Mouse (Mus musculus) left cerebral cortex, adult 2 months (tissue): ENCODE results near the gene Clcn5. TPM values are rescaled to one million over a fixed set of nuclear protein-coding genes. Genes with fewer than 3 reads are reported as not detected.

ENCODE experiments used
- DNase-seq, 2 experiments: peaks; one replicate each; pipeline ENCODE4 v3.0.0; 2021 to 2022; ENCODE audit warnings: low spot score in 2 of 2, mixed read lengths in 1 of 2; ENCODE audit errors: extremely low spot score in 1 of 2
- H3K27ac ChIP-seq: fragments of 200-600 bp; 2 replicates; pipeline ENCODE4 v1.8.1; 2022
- H3K4me3 ChIP-seq: fragments of 200-600 bp; 2 replicates; pipeline ENCODE4 v1.8.1; 2022
- CTCF ChIP-seq: fragments of 200-600 bp; IDR thresholded peaks from 2 replicates; pipeline ENCODE4 v1.8.1; 2022; ENCODE audit warnings: antibody characterized with exemption, mild to moderate bottlenecking, moderate library complexity
- intact Hi-C: fragments of 180-260 bp; cut with DNase I; formaldehyde crosslinking; loops from one replicate; pipeline ENCODE4 v1.15.1; 2025
- microRNA-seq, 2 experiments: library from miRNA; unstranded; fragments of <30 nt; microRNA quantifications; one replicate each; pipeline ENCODE4 v1.2.0; 2021
- total RNA-seq, 2 experiments: library from RNA; stranded (reverse); gene quantifications; 2 replicates each; pipeline ENCODE4 v1.2.3; 2021

The Clcn5 gene
- total RNA-seq, 2 experiments from 2014 or later, result 8.8 to 9.7 TPM

- intact Hi-C loops, result loop anchor here (1.0 kb wide), 1 partner anchor 131 kb away; no protein-coding TSS in a partner anchor
- H3K4me3 ChIP-seq, result peak overlapping the region; percentile 50
- DNase-seq, result peak in 1 of 2 experiments; percentile 9
- no peak for TF ChIP-seq CTCF
- H3K27ac ChIP-seq, result peak overlapping the region; percentile 70; the same call in 1 of the 2 replicates
Observed at GRCm38 (mm10) chrX:7187455-7188310, 131.5 kb downstream of the Clcn5 start.

GRCm38 (mm10) chrX:7170156-7170555 lies 149.0 kb downstream of the Clcn5 start:
- no peak for TF ChIP-seq CTCF
- intact Hi-C loops, result no loop called here
- Histone ChIP-seq H3K27ac (no peak overlapping the region), H3K4me3 (no peak overlapping the region)
- no peak for DNase-seq

GRCm38 (mm10) chrX:7168799-7169198 lies 150.4 kb downstream of the Clcn5 start:
- DNase-seq, result no peak
- H3K4me3 ChIP-seq, result no peak overlapping the region
- H3K27ac ChIP-seq, result no peak overlapping the region
- intact Hi-C loops, result no loop called here
- no peak for TF ChIP-seq CTCF

- no peak for TF ChIP-seq CTCF
- intact Hi-C loops, result loop anchor here (10.0 kb wide), 1 partner anchor 503 kb away; no protein-coding TSS in a partner anchor
- Histone ChIP-seq H3K27ac (no peak overlapping the region), H3K4me3 (no peak overlapping the region)
- DNase-seq, result no peak
Observed at GRCm38 (mm10) chrX:7157976-7158375, 161.2 kb downstream of the Clcn5 start.

- no peak for DNase-seq
- intact Hi-C loops, result loop anchor here (10.0 kb wide), 1 partner anchor 501 kb away; no protein-coding TSS in a partner anchor
- no peak overlapping the region for H3K27ac ChIP-seq
- no peak overlapping the region for H3K4me3 ChIP-seq
- no peak for TF ChIP-seq CTCF
Observed at GRCm38 (mm10) chrX:7156026-7156732, 163.0 kb downstream of the Clcn5 start.

GRCm38 (mm10) chrX:7150129-7150528 lies 169.0 kb downstream of the Clcn5 start:
- H3K27ac ChIP-seq, result no peak overlapping the region
- no peak overlapping the region for H3K4me3 ChIP-seq
- no peak for DNase-seq
- intact Hi-C loops, result loop anchor here (10.0 kb wide), 1 partner anchor 495 kb away; no protein-coding TSS in a partner anchor
- peak; percentile 14; the same call in 1 of the 2 replicates for TF ChIP-seq CTCF

- Histone ChIP-seq H3K27ac (no peak overlapping the region), H3K4me3 (no peak overlapping the region)
- DNase-seq, result no peak
- no peak for TF ChIP-seq CTCF
- intact Hi-C loops, result no loop called here
Observed at GRCm38 (mm10) chrX:7146156-7146555, 173.0 kb downstream of the Clcn5 start.

- no peak for DNase-seq
- no peak for TF ChIP-seq CTCF
- intact Hi-C loops, result no loop called here
- no peak overlapping the region for H3K4me3 ChIP-seq
- H3K27ac ChIP-seq, result no peak overlapping the region
Observed at GRCm38 (mm10) chrX:7121618-7122280, 197.4 kb downstream of the Clcn5 start.

GRCm38 (mm10) chrX:7114885-7115284 lies 204.3 kb downstream of the Clcn5 start:
- no peak overlapping the region for H3K4me3 ChIP-seq
- H3K27ac ChIP-seq, result no peak overlapping the region
- no peak for DNase-seq
- TF ChIP-seq CTCF, result no peak
- intact Hi-C loops, result no loop called here

Small RNA genes within 50 kb of the gene (microRNA-seq; reads per million reads assigned to microRNA genes)
- 148 to 171 reads per million in 2 experiments for gene Mir188
- gene Mir362, result 19.4 to 26.5 reads per million in 2 experiments
- 99.3 to 138 reads per million in 2 experiments for gene Mir500
- 300 to 353 reads per million in 2 experiments for gene Mir501
- gene Mir532, result 775 to 986 reads per million in 2 experiments

Other genes starting within 250 kb of the Clcn5 start
- gene Usp27x, start 56.5 kb upstream of the Clcn5 start, total RNA-seq, result 10 to 100 TPM; 15.1 to 17.8 TPM